Mouse (Mus musculus): ENCODE data around the gene Slc12a1. TPM values are rescaled to one million over a fixed set of nuclear protein-coding genes. Genes with fewer than 3 reads are reported as not detected.

Slc12a1 gene
- total RNA-seq, 2 experiments from 2014 or later, result not detected

- DNase-seq, result no peak
Observed at GRCm38 (mm10) chr2:125254630-125255029, 102.3 kb downstream of the Slc12a1 start.

- no peak for DNase-seq
Observed at GRCm38 (mm10) chr2:125255886-125256285, 103.6 kb downstream of the Slc12a1 start.

- peak in 1 of 2 experiments; percentile 31 for DNase-seq
Observed at GRCm38 (mm10) chr2:125259230-125260120, 107.2 kb downstream of the Slc12a1 start.

DNA sequence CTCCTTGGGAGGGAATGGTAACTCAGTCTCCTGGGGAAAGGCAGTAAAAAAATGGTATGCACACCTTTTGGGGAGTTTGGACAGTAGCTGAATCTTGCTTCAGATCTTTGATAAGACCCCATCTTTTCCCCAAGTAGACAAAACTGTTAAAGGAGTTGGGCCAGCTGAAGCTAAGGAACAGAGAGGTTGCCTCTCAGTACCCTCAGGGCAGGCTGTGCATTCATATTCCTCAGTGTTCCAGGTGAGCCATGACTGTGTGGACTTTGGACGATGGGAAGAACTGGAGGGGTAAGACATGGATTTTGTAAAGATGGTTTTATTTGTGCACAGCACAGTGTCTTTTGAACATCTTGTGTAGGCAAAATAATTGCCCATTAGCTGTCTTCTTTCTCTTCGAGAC is 108.0 kb downstream of the Slc12a1 start:
- no peak for DNase-seq

GRCm38 (mm10) chr2:125263056-125263455 is 110.8 kb downstream of the Slc12a1 start:
- DNase-seq, result peak in 1 of 2 experiments; percentile 19

- no peak for DNase-seq
Observed at GRCm38 (mm10) chr2:125263753-125264152, 111.4 kb downstream of the Slc12a1 start.

DNA sequence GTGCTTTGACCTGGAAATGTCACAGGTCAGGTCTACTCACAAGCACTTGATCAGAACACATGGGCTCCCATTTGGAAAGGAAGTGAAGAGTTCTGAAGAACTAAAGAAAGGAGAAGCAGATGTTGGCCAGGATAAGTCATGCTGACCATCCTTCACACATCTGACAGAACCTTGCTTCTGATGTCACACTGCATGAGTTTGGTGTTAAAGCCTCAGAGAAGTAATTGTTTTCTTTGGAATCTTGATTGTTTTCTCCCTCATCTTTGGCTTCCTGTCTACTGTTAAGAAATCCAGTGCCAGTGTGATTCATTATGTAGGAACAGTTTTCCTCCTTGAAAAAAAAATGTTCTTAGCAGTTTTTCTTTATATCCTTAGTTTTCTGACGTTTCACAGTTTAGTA is 116.6 kb downstream of the Slc12a1 start:
- no peak for DNase-seq

GRCm38 (mm10) chr2:125275617-125276016 is 123.3 kb downstream of the Slc12a1 start:
- DNase-seq, result no peak

DNA sequence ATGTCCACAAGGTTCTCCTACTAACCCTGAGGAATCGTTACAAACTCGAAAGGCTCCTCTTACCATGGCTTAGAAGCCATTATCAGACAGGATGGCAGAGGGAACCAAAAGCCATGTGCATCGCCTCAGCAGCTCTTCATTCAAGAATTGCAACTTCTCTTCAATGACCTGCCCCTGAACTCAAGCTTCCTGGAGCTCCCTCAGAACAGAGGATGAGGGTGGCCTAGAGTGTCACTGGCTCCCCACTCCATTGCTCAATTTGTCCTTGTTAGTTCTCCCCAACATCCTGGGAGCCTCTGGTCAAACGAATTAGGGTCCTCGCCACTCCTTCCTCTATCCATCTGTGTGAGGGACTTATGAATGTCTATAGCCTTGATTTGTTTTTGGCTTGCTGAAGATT is 124.4 kb downstream of the Slc12a1 start:
- DNase-seq, result no peak

GRCm38 (mm10) chr2:125278474-125278873 is 126.2 kb downstream of the Slc12a1 start:
- DNase-seq, result peak in 1 of 2 experiments; percentile 16

Other genes starting within 250 kb of the Slc12a1 start
- not detected for gene Slc24a5, start 84.4 kb upstream of the Slc12a1 start, total RNA-seq (2021)
- 10 to 100 TPM; 22.6 to 35.1 TPM for gene Myef2, start 28.8 kb upstream of the Slc12a1 start, total RNA-seq (2021)
- not detected for gene Ctxn2, start 15.8 kb upstream of the Slc12a1 start, total RNA-seq (2021)
- 10 to 100 TPM; 18.8 to 31.6 TPM for gene Dut, start 94.7 kb downstream of the Slc12a1 start, total RNA-seq (2021)